14 mouse cellular contexts compared by ENCODE assay signal in genomic region chr3:128911122-128911521, GRCm38 (mm10).
"Had no signal": no experiment of that assay in that cellular context is flagged by ENCODE, and none has a peak within 500 bp of the region (broad histone marks: within the 10 kb centered on the region; RNA-seq: fewer than 3 reads in every experiment).

No protein-coding gene starts in this region.

- DNase-seq: lung, adult 2 months; lung, postnatal 10 days; right cerebral cortex, postnatal 14 days; thymus, adult 2 months; thymus, postnatal 25 days; thymus, postnatal 4 days had no signal

- H3K4me3 ChIP-seq: megakaryocyte, embryonic 14.5 days; midbrain, embryonic 13.5 days; midbrain, embryonic 15.5 days; neural tube, embryonic 12.5 days; stomach, embryonic 15.5 days had no signal

- ATAC-seq: midbrain, embryonic 13.5 days; midbrain, embryonic 15.5 days had no signal

- H3K4me2 ChIP-seq: midbrain, embryonic 11.5 days; midbrain, embryonic 13.5 days; midbrain, embryonic 15.5 days; neural tube, embryonic 12.5 days; stomach, embryonic 15.5 days had no signal

- H3K27ac ChIP-seq: macrophage; midbrain, embryonic 13.5 days; midbrain, embryonic 15.5 days; neural tube, embryonic 12.5 days; stomach, embryonic 15.5 days; stomach, postnatal 0 days had no signal

- H3K36me3 ChIP-seq: midbrain, embryonic 13.5 days; midbrain, embryonic 15.5 days; neural tube, embryonic 12.5 days; stomach, embryonic 15.5 days had no signal

- H3K9me3 ChIP-seq: midbrain, embryonic 13.5 days; midbrain, embryonic 15.5 days; neural tube, embryonic 12.5 days; stomach, embryonic 15.5 days had no signal

- H3K27me3 ChIP-seq: megakaryocyte, embryonic 14.5 days; midbrain, embryonic 13.5 days; midbrain, embryonic 15.5 days; neural tube, embryonic 12.5 days; stomach, embryonic 15.5 days had no signal

- H3K4me1 ChIP-seq: megakaryocyte, embryonic 14.5 days; midbrain, embryonic 13.5 days; midbrain, embryonic 15.5 days; neural tube, embryonic 12.5 days; stomach, embryonic 15.5 days had no signal

- H3K9ac ChIP-seq: midbrain, embryonic 13.5 days; midbrain, embryonic 15.5 days; neural tube, embryonic 12.5 days; stomach, embryonic 15.5 days had no signal
